In the genomic region with DNA sequence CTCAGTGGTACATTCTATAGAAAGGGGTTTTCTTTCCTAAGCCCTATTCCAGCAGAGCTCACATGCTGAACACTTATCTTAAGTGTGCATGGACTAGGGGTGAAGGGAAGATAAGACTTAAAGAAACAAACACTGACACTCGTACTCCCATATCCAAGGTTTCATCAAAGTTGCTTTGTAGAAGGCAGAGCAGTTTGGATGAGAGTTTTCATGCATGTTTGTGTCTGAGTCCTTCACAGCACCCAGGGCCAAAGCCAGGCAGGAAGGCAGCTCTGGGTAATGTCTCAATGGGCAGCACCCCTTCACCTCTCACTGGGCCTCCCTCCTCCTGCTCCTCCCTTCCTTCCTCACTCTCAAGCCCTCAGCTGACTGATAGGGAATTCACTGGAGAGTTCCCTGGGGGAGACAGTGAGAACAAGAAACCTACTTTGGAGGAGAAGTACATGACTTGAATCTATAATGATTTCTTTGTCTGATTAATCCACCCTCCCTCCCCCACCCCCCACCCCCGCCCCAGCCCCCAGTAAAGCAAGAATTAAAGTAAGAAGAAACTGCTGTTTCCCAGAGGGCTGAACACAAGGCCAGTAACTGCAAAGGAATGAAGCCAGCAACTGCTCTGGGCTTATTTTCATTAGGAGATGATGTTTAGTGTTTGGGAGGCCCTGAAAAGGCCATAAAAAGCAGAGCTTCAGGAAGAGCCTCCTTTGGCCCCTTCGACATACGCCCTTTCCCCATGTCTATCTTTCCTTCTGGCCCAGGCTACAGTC, we compare ENCODE assay signal across 9 mouse cellular contexts.
A peak's percentile ranks its signal among the peaks of the same experiment; 100 is the strongest.
DNase-seq lines count a peak whose midpoint lies in the region; ATAC-seq and TF ChIP-seq lines count a peak whose summit lies in the region.
"Had no signal": no experiment of that assay in that cellular context is flagged by ENCODE, and none has a peak within 500 bp of the region (broad histone marks: within the 10 kb centered on the region; RNA-seq: fewer than 3 reads in every experiment).

No protein-coding gene starts in this region.

- peak overlapping the region; percentile 83 for H3K4me3 ChIP-seq in megakaryocyte, embryonic 14.5 days (replicated peaks)
- H3K4me3 ChIP-seq in forebrain, embryonic 14.5 days (ENCODE audit: low read depth, low read length) = no peak overlapping the region
- no peak overlapping the region for H3K4me3 ChIP-seq in hindbrain, postnatal 0 days (ENCODE audit: low read length)

- H3K9me3 ChIP-seq in megakaryocyte, embryonic 14.5 days = no peaks in the 10 kb centered on the region
- H3K9me3 ChIP-seq in forebrain, embryonic 14.5 days (replicated peaks; ENCODE audit: control insufficient read depth, low read length) = no peaks in the 10 kb centered on the region
- H3K9me3 ChIP-seq in hindbrain, postnatal 0 days (ENCODE audit: low read length) = no peaks in the 10 kb centered on the region

- peak; percentile 76 for DNase-seq in forebrain, embryonic 14.5 days (ENCODE audit: low spot score)
- DNase-seq in hindbrain, postnatal 0 days (ENCODE audit: low spot score) = peak; percentile 62
- DNase-seq in lung, adult 18-20 months = peak; percentile 60 to 69
- peak; percentile 24 for DNase-seq in retina, embryonic 14.5 days (ENCODE audit: low spot score)
- DNase-seq in right cerebral cortex, postnatal 10 days (ENCODE audit: low spot score in 2 of 2) = no peak

- TF ChIP-seq CTCF in hindbrain, postnatal 0 days (IDR thresholded peaks at IDR 0.05; ENCODE audit: low read depth) = no peak

- peak overlapping the region; percentile 89 for H3K27ac ChIP-seq in forebrain, embryonic 14.5 days (ENCODE audit: low read depth, low read length)
- peak overlapping the region; percentile 82 for H3K27ac ChIP-seq in hindbrain, postnatal 0 days
- H3K27ac ChIP-seq: macrophage had no signal

- ATAC-seq in megakaryocyte, adult 5-6 weeks (ENCODE audit: poor library complexity, severe bottlenecking) = no peak
- ATAC-seq in forebrain, embryonic 14.5 days = peak; percentile 86
- peak; percentile 85 for ATAC-seq in hindbrain, postnatal 0 days
- ATAC-seq in cerebellum, adult (ENCODE audit: insufficient number of reproducible peaks, low FRiP score, low TSS enrichment) = no peak

- no peak overlapping the region for H3K4me2 ChIP-seq in forebrain, embryonic 14.5 days (ENCODE audit: low read length)
- H3K4me2 ChIP-seq in hindbrain, postnatal 0 days (ENCODE audit: low read depth, low read length) = no peak overlapping the region

- no peaks in the 10 kb centered on the region for H3K36me3 ChIP-seq in megakaryocyte, embryonic 14.5 days (replicated peaks; ENCODE audit: low read length)
- no peaks in the 10 kb centered on the region for H3K36me3 ChIP-seq in forebrain, embryonic 14.5 days (ENCODE audit: control insufficient read depth, insufficient read depth, low read length)
- H3K36me3 ChIP-seq in hindbrain, postnatal 0 days (ENCODE audit: insufficient read depth, low read length) = no peaks in the 10 kb centered on the region

- WGBS in forebrain, embryonic 14.5 days = 9% methylated on average over 4 of the region's 4 CpGs
- 21% methylated on average over 4 of the region's 4 CpGs for WGBS in hindbrain, postnatal 0 days

- H3K27me3 ChIP-seq in megakaryocyte, embryonic 14.5 days (replicated peaks) = no peaks in the 10 kb centered on the region
- no peaks in the 10 kb centered on the region for H3K27me3 ChIP-seq in forebrain, embryonic 14.5 days (replicated peaks; ENCODE audit: control insufficient read depth, insufficient read depth, low read length)
- H3K27me3 ChIP-seq in hindbrain, postnatal 0 days (ENCODE audit: insufficient read depth, low read length) = no peaks in the 10 kb centered on the region

- H3K9ac ChIP-seq in forebrain, embryonic 14.5 days (ENCODE audit: low read length) = peak overlapping the region; percentile 8; the same call in 1 of the 2 replicates
- H3K9ac ChIP-seq in hindbrain, postnatal 0 days (replicated peaks; ENCODE audit: low read length) = no peak overlapping the region

- H3K4me1 ChIP-seq in megakaryocyte, embryonic 14.5 days = peaks cover 41% of the 10 kb centered on the region
- peaks cover 22% of the 10 kb centered on the region for H3K4me1 ChIP-seq in forebrain, embryonic 14.5 days (ENCODE audit: control insufficient read depth, insufficient read depth, low read length)
- peaks cover 18% of the 10 kb centered on the region for H3K4me1 ChIP-seq in hindbrain, postnatal 0 days (ENCODE audit: insufficient read depth, low read length)

Comparison
In these comparisons a context has a peak if more than half of its experiments do, and no peak if none do; other contexts are left out.
1. ATAC-seq: peak in forebrain, embryonic 14.5 days (single experiment) and hindbrain, postnatal 0 days (single experiment); none in megakaryocyte, adult 5-6 weeks (single experiment) and cerebellum, adult (single experiment).
2. DNase-seq: peak in forebrain, embryonic 14.5 days (single experiment), hindbrain, postnatal 0 days (single experiment), lung, adult 18-20 months (2 of 2) and retina, embryonic 14.5 days (single experiment); none in right cerebral cortex, postnatal 10 days (0 of 2).